Mouse (Mus musculus) 416B (cell line): ENCODE measurements at regions not wholly inside any gene's neighbourhood (a gene's known extent, or its start where the extent isn't known, plus 50 kb on each side); places are given as distances from the start of the nearest gene placed in this dataset.
"Not testable (repeated sequence)": the region's sequence is repeated elsewhere in the genome, so short reads cannot be mapped to it uniquely, and the experiment has no call there.

ENCODE experiments used
- DNase-seq: peaks from one replicate; pipeline ENCODE4 v3.0.0; 2011; ENCODE audit warnings: low read depth

DNA sequence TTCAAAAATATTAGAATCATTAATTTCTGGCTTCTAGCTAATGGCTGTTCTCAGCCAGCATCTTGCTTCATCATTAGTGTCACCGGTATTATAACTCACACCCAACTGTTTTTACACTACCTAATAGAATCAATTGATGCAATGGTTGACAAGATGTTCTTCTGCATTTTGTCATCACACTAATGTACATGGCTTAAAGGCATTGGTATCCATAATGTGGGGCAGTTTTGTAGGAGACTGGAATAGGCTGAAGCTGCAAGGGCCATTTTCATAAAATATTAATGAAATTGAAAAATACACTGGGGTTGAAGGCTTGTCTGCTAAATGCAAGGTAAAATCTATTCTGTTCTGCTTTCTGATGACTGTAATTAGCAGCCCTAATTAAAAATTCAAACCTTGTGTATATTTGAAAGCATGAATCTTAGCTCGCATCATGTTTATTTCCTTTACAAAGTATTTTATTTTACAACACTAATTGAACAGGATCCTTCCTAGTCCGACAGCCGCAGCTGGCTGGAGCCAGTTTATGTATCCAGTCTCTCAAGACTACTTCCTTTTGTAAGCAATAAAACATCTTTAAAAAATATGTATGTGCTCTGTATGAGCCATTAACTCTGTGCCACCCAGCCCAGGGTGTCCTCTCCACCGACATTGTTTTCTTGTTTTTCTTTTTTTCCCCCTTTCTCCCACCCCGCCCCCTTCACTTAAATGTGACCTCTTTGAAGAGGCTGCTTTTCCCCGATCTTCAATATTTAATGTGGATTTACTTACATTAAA is 259.6 kb downstream of the Pou4f1 start:
- DNase-seq, result no peak

- no peak for DNase-seq
These were observed 261.2 kb downstream of the Pou4f1 start for GRCm38 (mm10) chr14:104206602-104207001.

GRCm38 (mm10) chr14:104203239-104203986 is 264.4 kb downstream of the Pou4f1 start:
- peak; percentile 63 for DNase-seq

- no peak for DNase-seq
These were observed 274.6 kb downstream of the Pou4f1 start for GRCm38 (mm10) chr14:104193198-104193597.

DNA sequence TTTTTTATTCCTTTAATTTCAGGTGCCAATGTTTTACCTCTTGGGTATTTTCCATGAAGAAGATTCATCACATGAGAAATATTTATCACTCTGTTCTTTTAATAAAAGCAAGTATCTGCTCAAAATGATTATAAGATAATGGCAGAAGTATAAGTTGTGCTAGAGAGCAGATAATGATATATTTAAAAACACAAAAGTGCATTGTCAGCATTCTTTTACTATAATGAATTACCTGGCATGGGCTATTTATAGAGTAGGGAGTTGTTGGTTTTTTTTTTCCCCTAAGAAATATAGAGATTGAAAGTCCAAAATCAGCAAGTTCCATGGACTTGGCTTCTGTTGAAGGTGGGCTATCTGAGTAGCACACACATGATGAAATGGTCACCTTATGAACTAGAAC is 292.7 kb downstream of the Pou4f1 start:
- DNase-seq, result no peak

- peak; percentile 40 for DNase-seq
These were observed 302.6 kb upstream of the Ednrb start for GRCm38 (mm10) chr14:104146841-104147240.

DNA sequence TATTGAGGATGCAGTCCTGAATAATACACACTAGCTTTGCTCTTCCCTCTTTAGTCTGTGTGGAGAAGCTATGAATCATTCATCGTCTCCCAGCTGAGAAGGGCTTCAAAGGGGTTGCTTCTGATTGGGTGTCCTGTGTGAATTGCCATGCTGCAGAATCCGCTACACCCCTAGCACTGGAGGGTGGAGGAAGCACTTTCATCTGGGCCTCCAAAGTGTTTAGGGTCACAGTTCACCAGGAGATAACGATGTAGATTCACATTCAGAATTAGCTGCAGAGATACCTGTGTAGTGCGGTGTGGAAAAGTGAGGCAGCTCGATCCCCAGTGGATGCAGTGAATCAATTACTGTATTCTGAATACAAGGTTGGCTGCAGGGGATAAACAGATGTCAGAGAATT is 301.2 kb upstream of the Ednrb start:
- DNase-seq, result no peak

DNA sequence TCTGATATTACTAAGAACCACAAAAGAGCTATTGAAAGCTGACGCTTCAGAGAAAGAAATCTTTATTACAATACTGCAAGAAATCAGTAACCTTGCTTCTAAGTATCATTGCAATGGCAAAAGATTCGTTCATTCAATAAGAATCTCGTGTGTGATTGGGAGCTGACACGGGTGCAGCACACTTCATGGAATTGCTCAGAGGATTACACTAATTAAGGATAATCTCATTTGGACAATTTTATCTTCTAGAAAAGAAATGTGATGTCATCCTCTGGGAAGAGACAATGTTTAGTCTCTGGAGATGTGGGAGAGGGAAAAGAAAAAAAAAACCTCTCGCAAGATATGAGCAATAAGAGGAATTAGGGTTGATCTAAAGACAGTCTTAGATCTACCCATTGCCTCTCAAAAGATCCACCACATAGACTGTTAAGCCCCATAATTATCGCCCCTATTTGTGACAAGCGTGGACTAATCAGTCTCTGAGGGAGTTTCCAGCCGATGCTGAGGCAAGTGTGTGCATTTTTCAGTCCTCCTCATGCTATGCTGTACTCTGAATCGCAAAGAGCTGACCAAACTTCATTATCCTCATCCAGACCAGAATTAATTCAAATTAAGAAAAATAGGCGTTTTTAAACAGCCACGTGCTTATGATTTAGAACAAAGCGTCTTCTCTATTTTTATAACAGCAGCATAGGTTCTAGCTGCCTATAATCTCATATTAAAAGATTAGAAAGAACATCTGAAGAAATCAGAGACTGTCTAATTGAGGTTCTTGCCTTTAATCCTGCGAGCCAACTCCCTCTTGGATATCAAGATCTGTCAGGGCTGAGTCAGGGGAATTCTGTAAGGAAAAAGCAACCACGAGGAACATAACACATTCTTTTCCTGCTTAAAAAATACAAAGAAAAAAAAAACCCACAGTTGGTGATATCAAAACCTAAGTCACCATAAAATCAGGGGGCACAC is 271.1 kb upstream of the Ednrb start:
- no peak for DNase-seq

DNA sequence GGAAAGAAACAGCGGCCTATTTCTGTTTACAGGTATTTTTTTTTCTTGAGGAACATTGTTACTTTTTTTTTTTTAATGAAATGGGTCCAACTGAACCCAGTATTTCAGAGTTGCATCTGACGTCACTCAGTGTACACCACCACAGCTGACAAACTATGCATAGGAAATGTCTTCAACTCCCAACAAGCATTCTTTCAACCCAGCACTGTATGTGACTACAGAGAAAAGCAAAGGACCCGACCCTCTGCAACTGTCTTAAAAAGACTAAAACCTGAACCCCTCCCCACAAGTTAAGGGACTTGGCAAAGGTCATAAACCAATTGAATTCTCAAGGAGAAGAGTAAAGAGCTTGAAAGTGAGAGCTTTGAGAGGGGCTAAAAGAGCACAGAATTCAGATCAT is 270.0 kb upstream of the Ednrb start:
- no peak for DNase-seq

DNA sequence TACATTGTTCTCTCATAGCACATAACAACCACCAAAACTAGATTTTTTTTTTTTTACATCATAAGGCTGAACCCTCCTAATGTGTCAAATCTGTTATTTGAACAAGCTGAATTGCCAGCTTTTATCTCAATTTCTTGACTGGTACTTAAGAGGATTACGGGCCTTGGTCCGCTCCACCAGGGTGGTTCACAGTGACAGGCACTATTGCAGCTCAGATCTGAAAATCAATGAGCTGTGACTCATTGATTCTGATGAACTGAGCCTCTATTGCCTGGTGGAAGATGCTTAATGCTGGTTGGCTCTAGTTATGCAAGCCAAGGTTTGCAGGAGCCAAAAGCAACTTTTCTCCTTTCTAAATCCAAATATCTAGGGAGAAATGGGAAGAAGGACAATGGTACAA is 269.2 kb upstream of the Ednrb start:
- no peak for DNase-seq

DNA sequence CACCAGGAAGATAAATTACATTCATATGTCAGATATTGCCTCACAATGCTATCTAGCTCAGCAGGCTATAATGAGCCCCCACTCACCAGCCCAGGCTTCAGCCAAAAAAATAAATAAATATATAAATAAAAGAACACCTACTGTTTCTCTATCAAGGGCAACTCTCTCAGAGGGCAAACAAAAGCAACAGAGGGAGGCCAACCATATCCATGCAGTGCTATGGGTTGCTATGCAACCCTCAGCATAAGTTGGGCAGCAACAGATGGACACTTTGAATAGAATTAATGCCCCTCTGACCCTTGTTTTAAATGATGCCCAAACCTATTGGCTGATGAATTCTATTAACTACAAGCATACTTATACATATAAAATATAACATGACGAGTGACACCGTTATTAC is 242.2 kb upstream of the Ednrb start:
- DNase-seq, result no peak

DNA sequence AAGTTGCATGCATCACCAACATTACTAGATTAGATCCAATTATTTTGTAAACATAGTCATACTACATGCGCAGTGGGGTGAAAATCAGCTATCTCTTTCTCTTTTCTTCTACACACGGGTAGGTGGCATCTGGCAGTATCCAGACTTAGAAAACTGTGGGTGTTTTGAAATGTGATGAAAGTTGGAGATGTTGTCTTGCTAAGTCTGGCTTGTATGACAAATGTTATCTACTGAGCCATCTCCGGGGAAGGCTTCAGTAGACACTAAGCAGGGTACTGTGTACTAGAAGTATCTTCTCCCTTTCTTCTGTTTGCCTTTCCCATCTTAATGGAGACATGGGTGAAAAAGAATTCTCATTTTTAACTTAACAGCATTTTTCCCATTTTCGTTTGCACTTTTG is 220.0 kb upstream of the Ednrb start:
- DNase-seq, result not testable (repeated sequence)

GRCm38 (mm10) chr14:104053697-104054096 is 209.5 kb upstream of the Ednrb start:
- DNase-seq, result peak; percentile 12

DNA sequence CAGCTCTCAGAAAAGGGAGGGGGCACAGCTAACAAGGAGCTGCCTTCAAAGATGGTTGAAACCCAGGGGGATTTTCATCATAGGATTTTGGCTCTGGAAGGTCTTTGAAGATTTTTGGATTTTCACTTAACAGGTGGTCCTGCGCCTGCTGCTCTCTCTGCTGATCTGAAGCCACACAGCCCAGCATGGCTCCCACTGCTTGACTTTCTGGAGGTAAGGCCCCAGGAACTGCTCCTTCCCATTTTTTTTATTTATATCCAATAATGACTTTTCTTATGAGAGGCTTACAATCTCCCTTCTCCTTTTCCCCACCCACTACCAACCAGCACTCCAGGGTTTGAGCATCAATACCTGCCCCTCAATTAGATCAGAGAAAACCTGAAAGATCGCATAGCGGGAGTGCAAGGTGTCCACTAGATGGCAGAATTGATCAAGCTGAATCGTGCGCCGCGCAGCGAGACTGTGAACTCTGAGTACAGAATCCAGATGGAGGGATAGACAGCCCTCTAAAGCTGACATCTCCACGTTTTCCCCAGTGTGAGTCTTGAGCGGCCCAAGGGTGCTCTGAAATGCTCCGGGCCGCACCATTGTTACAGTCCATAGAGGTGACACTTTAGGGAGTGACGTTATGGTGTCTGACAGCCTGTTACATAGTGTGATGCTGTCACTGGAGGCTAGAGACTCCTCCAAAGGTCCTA is 194.6 kb upstream of the Ednrb start:
- peak; percentile 65 for DNase-seq

- DNase-seq, result peak; percentile 69
These were observed 189.4 kb upstream of the Ednrb start for GRCm38 (mm10) chr14:104033606-104034005.

DNA sequence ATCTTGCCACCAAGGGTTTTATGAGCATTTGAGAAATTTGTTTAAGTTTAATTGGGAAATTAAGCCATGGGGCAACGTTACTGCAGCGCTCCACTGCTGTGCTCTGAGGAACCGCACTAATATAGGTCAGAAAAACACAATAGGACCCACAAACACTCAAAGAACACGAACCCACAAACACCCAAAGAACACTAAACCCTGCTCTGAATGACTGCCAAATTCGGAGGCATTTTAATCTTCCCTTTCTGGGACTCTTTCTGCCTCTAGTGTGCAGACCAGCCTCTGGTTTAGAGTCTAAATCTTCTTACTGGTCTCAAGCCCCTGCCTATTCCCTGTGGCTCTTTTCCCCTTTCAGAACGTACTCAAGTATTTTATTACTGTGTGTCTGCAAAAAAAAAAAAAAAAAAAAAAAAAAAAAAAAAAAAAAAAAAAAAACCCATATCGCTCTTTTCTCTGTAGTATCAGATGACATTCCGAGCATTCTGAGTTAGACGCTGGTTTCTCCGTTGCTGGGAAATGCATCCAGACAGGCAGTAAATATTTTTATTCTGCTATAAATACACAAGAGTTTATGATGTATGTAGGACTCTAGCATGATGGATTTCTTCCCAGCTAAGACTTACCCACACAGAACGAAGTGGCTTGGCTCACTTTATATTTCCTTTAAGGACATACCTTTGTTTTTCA is 186.7 kb upstream of the Ednrb start:
- DNase-seq, result no peak

DNA sequence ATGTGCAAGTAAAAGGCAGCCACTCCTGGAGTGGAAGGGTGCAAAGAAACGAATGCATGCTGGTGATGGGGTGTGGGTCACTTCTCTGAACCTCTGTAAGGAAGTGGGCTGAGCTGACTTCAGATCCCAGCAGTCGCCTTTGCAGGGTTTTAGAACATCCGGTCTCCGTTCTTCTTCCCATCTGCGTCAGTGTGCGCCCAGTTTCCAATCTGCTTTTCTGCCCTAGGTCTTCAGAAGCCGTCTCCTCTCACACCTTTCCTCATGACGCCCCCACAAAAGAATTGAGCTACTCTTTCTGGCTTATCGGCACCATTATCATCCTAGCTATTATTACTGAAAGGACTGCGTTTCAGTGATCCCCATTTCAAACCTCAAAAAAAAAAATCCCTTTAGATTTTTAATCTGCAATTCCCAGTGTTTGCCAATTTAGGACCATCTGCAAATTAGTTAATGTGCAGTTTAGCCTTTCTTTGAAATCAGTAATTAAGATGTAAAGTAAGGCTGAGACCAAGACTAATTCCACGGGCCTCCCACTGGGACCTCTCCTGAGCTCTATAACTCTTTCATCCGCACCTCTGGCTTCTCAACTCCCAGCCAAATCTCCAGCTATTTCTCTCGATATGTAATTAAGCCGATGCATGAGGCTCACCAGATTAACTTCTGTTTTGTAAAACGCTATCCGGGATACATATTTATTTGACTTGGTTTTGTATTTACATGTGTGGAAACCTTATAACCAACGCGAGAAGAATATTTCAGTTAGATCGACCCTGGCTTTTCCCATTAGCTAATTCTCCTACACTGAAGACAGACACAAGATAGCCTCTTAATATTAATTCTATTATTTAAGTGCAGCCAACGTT is 185.7 kb upstream of the Ednrb start:
- no peak for DNase-seq

DNA sequence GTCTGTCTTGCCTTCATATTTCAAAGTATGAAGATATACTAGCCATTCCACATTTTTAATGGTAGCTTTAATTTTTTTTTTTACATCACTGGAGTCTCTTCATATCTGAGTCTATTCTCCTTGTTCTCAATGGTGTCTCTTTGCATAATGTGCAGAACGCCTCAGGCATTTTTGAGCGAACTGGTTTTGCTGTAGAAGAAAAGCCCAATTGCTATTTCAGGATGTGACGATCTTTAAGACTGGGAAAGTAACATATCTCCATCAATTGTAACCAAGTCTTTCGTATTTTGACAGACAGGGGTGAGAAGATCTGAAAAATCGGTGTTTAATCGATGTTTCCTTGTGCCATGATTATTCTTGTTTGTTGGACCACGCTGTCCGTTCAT is 183.7 kb upstream of the Ednrb start:
- DNase-seq, result no peak

DNA sequence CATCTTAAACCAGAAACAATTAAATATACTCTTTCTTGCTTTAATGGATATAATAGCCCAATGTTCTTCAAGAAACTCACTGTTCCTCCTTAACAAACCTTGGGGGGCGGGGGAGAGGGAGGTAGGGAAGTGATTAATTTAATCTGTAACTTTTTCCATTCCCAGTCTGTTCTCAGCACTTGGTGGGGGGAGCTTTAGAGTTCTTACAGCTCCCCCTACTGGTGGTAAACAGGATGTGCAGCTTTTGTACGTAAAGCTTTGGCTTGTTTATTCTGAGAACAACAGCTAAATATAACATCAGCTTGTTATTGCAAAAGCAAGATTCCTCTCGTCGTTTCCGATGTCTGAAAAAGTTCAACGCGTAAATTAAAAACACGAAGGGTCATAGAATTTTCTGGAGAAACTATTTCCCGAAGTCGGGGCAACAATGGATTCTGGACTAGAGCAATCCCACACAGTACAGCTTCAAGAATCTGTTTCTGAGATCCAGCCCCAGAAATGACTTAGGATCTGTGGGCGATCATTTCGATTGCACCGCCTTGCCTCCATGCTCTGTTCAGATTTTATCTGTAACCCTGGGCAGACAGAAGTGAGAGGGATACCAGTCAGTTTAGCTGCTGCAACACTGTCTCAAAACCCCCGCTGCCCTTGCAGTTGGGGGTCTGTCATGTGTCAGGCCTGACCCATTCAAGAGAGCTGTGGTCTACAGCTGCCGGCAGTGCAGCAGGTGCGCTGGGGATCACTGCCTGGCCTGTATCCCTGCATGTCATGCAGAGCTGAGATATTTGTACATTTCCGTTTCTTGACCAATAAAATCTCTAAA is 183.1 kb upstream of the Ednrb start:
- DNase-seq, result peak; percentile 91
